Mouse (Mus musculus): Measurements from ENCODE around the gene Slc2a10. TPM values are rescaled to one million over a fixed set of nuclear protein-coding genes. Genes with fewer than 3 reads are reported as not detected.
"Not testable (repeated sequence)": the region's sequence is repeated elsewhere in the genome, so short reads cannot be mapped to it uniquely, and the experiment has no call there.

The Slc2a10 gene
- total RNA-seq, 2 experiments from 2014 or later, result 4.1 to 4.2 TPM

- intact Hi-C loops (cut with DNase I), result no loop called here
- DNase-seq (ENCODE audit: low spot score), result no peak
Observed at GRCm38 (mm10) chr2:165497706-165498275, 5.8 kb upstream of the Slc2a10 start.

GRCm38 (mm10) chr2:165498816-165499215, 4.8 kb upstream of the Slc2a10 start:
- no peak for DNase-seq (ENCODE audit: low spot score)
- intact Hi-C loops (cut with DNase I), result no loop called here

DNA sequence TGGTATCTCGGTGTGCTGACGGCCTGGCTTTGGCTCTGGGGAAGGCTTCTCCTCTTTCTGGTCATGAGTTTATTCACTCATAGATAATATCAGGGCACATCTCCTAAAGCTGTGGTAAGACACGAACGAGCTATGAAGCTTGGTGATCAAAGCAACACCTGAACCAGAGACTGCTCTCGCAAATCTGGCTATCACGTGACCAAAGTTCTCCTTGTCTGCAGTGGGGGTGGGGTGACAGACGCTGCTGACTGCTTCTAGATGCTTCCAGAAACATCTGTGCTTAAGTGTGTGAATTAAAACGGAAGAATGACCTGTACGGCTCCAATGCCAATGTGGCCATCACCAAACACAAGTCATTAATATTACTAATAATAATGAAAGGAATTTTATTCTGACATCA, 6.1 kb downstream of the Slc2a10 start:
- intact Hi-C loops (cut with DNase I), result no loop called here

GRCm38 (mm10) chr2:165510466-165510865, 6.9 kb downstream of the Slc2a10 start:
- no peak for DNase-seq (ENCODE audit: low spot score)
- intact Hi-C loops (cut with DNase I), result no loop called here

More for the DNA sequence above, 6.1 kb downstream of the Slc2a10 start:
- no peak for DNase-seq (ENCODE audit: low spot score)

DNA sequence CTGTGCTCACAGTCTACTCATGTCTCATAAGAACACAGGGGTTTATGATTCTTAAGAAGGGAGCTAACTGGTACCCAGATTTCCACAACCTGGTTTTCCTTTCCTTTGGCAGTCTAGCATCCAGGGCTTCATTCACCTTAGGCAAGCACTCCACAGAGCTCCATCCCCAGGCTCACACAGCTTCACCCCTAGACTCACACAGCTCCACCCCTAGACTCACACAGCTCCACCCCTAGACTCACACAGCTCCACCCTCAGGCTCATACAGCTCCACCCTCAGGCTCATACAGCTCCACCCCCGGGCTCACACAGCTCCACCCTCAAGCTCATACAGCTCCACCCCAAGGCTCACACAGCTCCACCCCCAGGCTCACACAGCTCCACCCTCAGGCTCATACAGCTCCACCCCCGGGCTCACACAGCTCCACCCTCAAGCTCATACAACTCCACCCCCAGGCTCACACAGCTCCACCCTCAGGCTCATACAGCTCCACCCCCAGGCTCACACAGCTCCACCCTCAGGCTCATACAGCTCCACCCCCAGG, 7.4 kb downstream of the Slc2a10 start:
- intact Hi-C loops (cut with DNase I), result not testable (repeated sequence)

GRCm38 (mm10) chr2:165511530-165511929, 7.9 kb downstream of the Slc2a10 start:
- not testable (repeated sequence) for DNase-seq (ENCODE audit: low spot score)

More for the DNA sequence above, 7.4 kb downstream of the Slc2a10 start:
- DNase-seq (ENCODE audit: low spot score), result not testable (repeated sequence)

GRCm38 (mm10) chr2:165512426-165512825, 8.8 kb downstream of the Slc2a10 start:
- intact Hi-C loops (cut with DNase I), result no loop called here
- DNase-seq (ENCODE audit: low spot score), result no peak

More at GRCm38 (mm10) chr2:165511530-165511929, 7.9 kb downstream of the Slc2a10 start:
- intact Hi-C loops (cut with DNase I), result not testable (repeated sequence)

DNA sequence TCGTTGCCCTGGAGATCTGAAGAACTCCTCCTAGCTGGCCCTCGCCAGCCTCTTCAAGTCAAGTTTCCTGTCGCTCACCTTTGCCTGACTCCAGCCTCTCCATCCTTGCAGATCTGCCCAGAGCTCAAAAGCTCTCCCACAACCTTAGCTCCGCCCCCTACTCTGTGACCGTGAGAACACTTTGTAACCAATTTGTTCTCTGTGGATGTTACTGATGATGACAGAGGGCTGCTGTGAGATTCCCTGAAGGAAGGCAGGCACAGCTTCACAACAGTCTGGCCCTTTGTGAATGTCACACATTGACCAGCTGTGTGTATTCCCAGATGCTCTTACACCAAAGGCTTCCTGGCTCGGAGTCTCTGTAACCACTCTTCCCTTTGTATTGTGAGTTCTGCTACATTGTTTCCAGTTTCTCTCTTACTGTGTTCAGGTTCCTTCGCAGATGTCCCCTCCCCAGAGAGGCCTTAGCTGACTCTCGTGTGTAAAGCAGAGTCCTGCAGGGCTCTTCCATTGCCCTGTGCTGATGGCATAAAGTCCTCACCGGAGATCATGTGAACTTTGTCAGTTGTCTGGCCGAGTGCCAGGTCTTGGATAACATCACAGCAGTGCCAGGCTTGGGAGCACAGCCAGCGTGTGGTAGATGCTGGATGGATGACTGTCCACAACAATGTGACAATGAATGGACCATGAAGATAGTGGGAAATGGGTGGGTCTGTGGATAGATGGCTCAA, 9.4 kb downstream of the Slc2a10 start:
- DNase-seq (ENCODE audit: low spot score), result no peak
- intact Hi-C loops (cut with DNase I), result no loop called here

DNA sequence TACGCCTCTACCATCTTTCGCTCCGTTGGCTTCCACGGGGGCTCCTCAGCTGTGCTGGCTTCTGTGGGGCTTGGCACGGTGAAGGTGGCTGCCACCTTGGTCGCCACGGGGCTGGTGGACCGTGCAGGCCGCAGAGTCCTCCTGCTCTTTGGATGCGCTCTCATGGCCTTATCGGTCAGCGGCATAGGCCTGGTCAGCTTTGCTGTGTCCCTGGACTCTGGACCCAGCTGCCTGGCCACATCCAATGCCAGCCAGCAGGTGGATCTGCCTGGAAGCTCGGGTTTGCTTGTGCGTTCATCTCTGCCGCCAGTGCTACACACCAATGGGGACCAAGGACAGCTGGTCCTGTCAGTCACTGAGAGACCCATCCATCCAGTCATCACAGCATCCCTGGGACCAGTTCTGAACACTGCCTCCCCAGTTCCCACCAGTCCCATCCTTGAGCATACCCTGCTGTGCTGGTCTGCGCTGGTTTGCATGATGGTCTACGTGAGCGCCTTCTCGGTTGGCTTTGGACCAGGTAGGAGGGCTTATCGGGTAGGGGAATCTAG, 11.7 kb downstream of the Slc2a10 start:
- DNase-seq (ENCODE audit: low spot score), result no peak

DNA sequence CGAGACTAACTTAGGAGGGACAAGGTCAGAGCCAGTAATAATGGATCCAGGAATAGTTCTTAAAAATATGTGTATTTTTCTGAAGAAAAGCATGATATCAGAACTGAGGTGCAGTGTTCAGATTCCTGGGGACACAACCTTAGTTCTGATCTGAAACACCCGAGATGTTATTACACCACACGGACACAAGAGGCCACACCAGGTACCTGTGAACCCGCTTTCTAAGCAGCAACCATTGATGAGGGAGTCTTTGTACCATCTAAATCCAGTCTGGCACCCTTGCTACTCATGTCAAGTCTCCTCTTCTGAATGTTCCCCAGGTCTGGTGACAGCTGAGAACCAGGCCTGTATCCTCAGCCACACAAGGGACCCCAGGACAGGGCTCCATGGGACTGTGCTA, 22.0 kb downstream of the Slc2a10 start:
- intact Hi-C loops (cut with DNase I), result no loop called here
- no peak for DNase-seq (ENCODE audit: low spot score)

More for the DNA sequence above, 11.7 kb downstream of the Slc2a10 start:
- intact Hi-C loops (cut with DNase I), result no loop called here

DNA sequence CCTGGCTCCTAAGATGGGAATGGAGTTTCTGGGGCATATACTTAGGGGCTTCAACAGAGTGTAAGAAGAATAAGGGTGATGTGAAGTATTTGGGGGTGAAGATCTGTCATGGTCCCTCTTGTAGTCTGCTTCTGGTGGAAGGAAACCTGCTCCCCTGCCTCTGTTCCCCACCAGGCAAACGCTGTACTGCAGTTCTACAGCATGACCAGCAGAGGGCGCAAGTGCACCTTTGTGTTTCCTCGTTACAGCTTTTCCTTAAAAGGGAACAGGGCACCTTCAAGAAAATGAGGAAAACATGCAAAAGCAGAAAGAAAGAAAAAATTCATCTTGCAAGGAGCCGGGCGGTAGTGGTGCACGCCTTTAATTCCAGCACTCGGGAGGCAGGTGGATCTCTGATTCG, 25.5 kb downstream of the Slc2a10 start:
- no peak for DNase-seq (ENCODE audit: low spot score)
- intact Hi-C loops (cut with DNase I), result loop anchor here (1.0 kb wide), 1 partner anchor 222 kb away; no protein-coding TSS in a partner anchor

DNA sequence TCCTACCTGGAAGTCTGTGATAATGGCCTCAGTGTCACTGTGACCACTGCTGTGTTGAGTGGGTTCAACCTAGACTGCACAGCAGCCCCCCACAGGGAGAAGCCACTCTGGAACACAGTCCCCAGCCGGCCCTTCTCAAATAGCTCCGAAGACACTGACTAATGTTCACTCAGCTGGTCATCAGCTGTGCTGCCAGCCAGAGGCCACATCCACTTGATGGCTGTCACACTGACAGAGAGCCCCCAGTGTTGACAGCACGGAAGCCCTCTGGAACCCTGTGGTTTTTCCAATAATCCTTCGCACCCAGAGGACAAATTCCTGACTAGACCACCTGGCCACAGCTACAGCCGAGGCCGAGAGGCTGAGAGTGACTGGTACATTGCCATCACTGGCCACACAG, 30.2 kb downstream of the Slc2a10 start:
- no peak for DNase-seq (ENCODE audit: low spot score)
- intact Hi-C loops (cut with DNase I), result no loop called here

GRCm38 (mm10) chr2:165540975-165541374, 37.4 kb downstream of the Slc2a10 start:
- no peak for DNase-seq (ENCODE audit: low spot score)
- intact Hi-C loops (cut with DNase I), result no loop called here

DNA sequence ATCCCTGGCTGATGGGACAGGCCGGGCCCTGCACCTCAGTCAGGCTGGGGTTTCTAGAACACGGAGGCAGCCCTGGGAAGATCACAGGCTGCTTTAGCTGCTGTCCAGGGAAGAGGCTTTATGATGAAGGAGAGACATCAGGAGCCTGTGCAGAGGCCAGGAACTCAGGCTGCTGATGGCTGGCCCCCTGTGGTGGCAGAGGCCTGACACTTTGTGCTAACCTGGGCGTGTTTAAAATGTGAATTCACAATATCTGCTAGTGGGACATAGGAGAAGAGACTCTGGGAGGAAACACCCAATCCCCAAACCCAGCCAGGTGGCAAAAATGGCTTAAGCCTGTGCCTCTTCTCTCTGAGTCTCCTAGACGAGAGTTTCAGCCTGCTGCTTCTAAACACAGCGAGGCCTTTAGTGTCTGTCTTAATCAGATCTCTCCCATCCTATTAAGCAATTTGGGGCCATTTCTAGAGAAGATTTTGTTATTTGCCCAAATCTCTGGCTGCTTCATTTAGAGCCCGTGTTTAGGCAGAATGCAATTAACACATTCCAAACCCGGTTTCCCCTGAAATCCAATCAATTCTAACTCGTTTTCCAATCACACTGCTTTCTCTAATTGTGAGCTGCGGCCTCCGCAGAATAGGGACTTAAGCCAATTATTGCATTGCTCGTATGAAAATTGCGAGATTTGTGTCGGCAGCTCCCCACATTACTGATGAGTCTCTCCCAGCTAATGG, 39.5 kb downstream of the Slc2a10 start:
- intact Hi-C loops (cut with DNase I), result no loop called here
- DNase-seq (ENCODE audit: low spot score), result no peak

- intact Hi-C loops (cut with DNase I), result no loop called here
- no peak for DNase-seq (ENCODE audit: low spot score)
Observed at GRCm38 (mm10) chr2:165543670-165544016, 40.1 kb downstream of the Slc2a10 start.

- no peak for DNase-seq (ENCODE audit: low spot score)
- intact Hi-C loops (cut with DNase I), result no loop called here
Observed at GRCm38 (mm10) chr2:165545687-165546086, 42.1 kb downstream of the Slc2a10 start.

GRCm38 (mm10) chr2:165546341-165546740, 42.8 kb downstream of the Slc2a10 start:
- DNase-seq (ENCODE audit: low spot score), result no peak
- intact Hi-C loops (cut with DNase I), result no loop called here

DNA sequence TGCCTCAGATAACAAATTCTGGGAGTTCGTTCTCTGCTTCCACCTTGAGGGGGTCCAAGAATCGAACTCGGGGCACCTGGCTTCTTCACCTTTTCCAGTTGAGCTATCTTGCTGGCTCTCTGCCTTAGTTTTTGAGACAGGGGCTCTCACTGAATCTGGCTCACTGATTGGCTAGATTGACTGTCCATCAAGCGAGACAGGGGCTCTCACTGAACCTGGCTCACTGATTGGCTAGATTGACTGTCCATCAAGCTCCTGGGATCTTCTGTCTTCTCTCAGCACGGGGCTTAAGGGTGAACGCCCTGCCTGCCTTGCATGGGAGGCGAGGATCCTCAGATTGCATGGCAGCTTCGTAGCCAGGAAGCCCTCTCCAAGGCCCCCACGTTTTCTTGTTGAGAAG, 43.8 kb downstream of the Slc2a10 start:
- intact Hi-C loops (cut with DNase I), result no loop called here
- DNase-seq (ENCODE audit: low spot score), result no peak

DNA sequence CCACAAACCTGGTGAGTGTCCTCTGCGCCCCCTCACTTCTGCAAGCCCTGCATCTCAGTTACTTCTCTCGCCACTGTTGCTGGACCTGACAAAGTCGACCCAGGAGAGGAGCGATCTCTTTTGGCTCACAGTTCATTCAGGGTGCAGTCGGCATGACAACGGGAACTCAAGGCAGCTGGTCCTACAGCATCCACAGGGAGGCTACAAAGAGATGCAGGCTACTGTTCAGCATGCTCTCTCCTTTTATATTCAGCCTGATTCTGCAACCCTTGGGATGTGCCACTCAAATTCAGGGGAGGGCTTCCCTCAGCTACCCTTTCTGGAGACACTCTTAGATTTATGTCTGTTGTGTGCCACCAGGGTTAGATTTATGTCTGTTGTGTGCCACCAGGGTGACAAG, 45.0 kb downstream of the Slc2a10 start:
- intact Hi-C loops (cut with DNase I), result no loop called here
- no peak for DNase-seq (ENCODE audit: low spot score)

DNA sequence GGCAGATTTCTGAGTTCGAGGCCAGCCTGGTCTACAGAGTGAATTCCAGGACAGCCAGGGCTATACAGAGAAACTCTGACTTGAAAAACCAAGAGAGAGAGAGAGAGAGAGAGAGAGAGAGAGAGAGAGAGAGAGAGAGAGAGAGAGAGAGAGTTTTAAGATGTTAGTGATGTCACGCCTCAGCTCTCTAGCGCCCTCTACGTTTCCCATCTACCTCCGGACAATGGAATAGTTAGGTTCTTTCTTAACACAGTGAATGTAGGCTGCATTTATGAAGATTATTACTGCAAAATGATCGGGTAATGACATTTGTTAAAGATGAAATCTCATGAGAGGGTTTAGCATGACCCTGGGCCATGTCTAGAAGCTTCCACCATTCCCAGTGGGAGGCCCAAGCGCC, 46.8 kb downstream of the Slc2a10 start:
- DNase-seq (ENCODE audit: low spot score); intact Hi-C loops (cut with DNase I): not testable (repeated sequence)

All from heart, postnatal 25 days (tissue).